Mouse (Mus musculus): ENCODE measurements at regions not wholly inside any gene's neighbourhood (a gene's known extent, or its start where the extent isn't known, plus 50 kb on each side); places are given as distances from the start of the nearest gene placed in this dataset.

GRCm38 (mm10) chr16:57929151-57929764 is 174.7 kb upstream of the Col8a1 start:
- Histone ChIP-seq H3K9ac (ENCODE audit: low read depth, low read length, severe bottlenecking) (no peak overlapping the region), H3K36me3 (ENCODE audit: control insufficient read depth, insufficient read depth, low read length) (no peaks in the 10 kb centered on the region), H3K4me1 (ENCODE audit: control insufficient read depth, insufficient read depth, low read length) (no peaks in the 10 kb centered on the region), H3K4me3 (replicated peaks; ENCODE audit: low read length) (no peak overlapping the region), H3K27me3 (ENCODE audit: control insufficient read depth, insufficient read depth, low read length) (no peaks in the 10 kb centered on the region), H3K4me2 (replicated peaks; ENCODE audit: low read depth, low read length, severe bottlenecking) (no peak overlapping the region), H3K27ac (replicated peaks; ENCODE audit: low read depth, low read length) (no peak overlapping the region), H3K9me3 (ENCODE audit: control insufficient read depth, low read length) (no peaks in the 10 kb centered on the region)
- no peak for ATAC-seq (ENCODE audit: low FRiP score, low read depth)
- DNase-seq (ENCODE audit: low spot score), result no peak
- TF ChIP-seq POLR2A (IDR thresholded peaks at IDR 0.05; ENCODE audit: borderline replicate concordance, extremely low read depth, insufficient read depth, insufficient read length), result no peak
- WGBS, result 85% methylated on average over 12 of the region's 12 CpGs

GRCm38 (mm10) chr16:57945404-57945803 is 190.9 kb upstream of the Col8a1 start:
- no peaks in the 10 kb centered on the region for H3K36me3 ChIP-seq (ENCODE audit: control insufficient read depth, insufficient read depth, low read length)
- TF ChIP-seq POLR2A (IDR thresholded peaks at IDR 0.05; ENCODE audit: borderline replicate concordance, extremely low read depth, insufficient read depth, insufficient read length), result no peak
- H3K4me1 ChIP-seq (ENCODE audit: control insufficient read depth, insufficient read depth, low read length), result no peaks in the 10 kb centered on the region
- WGBS, result 72% methylated on average over 6 of the region's 6 CpGs
- no peak overlapping the region for H3K4me2 ChIP-seq (replicated peaks; ENCODE audit: low read depth, low read length, severe bottlenecking)
- no peaks in the 10 kb centered on the region for H3K9me3 ChIP-seq (ENCODE audit: control insufficient read depth, low read length)
- no peak overlapping the region for H3K9ac ChIP-seq (ENCODE audit: low read depth, low read length, severe bottlenecking)
- no peaks in the 10 kb centered on the region for H3K27me3 ChIP-seq (ENCODE audit: control insufficient read depth, insufficient read depth, low read length)
- ATAC-seq (ENCODE audit: low FRiP score, low read depth) (no peak), DNase-seq (ENCODE audit: low spot score) (no peak)
- H3K27ac ChIP-seq (replicated peaks; ENCODE audit: low read depth, low read length), result no peak overlapping the region
- H3K4me3 ChIP-seq (replicated peaks; ENCODE audit: low read length), result no peak overlapping the region

- no peak for ATAC-seq (ENCODE audit: low FRiP score, low read depth)
- Histone ChIP-seq H3K36me3 (ENCODE audit: control insufficient read depth, insufficient read depth, low read length) (no peaks in the 10 kb centered on the region), H3K4me1 (ENCODE audit: control insufficient read depth, insufficient read depth, low read length) (no peaks in the 10 kb centered on the region), H3K4me3 (replicated peaks; ENCODE audit: low read length) (no peak overlapping the region), H3K9ac (ENCODE audit: low read depth, low read length, severe bottlenecking) (no peak overlapping the region), H3K4me2 (replicated peaks; ENCODE audit: low read depth, low read length, severe bottlenecking) (no peak overlapping the region), H3K27ac (replicated peaks; ENCODE audit: low read depth, low read length) (no peak overlapping the region), H3K27me3 (ENCODE audit: control insufficient read depth, insufficient read depth, low read length) (no peaks in the 10 kb centered on the region), H3K9me3 (ENCODE audit: control insufficient read depth, low read length) (no peaks in the 10 kb centered on the region)
- TF ChIP-seq POLR2A (IDR thresholded peaks at IDR 0.05; ENCODE audit: borderline replicate concordance, extremely low read depth, insufficient read depth, insufficient read length), result no peak
- DNase-seq (ENCODE audit: low spot score), result peak; percentile 38
- WGBS, result 20% methylated on average over 3 of the region's 3 CpGs
Observed at GRCm38 (mm10) chr16:57947309-57947708, 192.8 kb upstream of the Col8a1 start.

GRCm38 (mm10) chr16:57949680-57950079 is 195.1 kb upstream of the Col8a1 start:
- TF ChIP-seq POLR2A (IDR thresholded peaks at IDR 0.05; ENCODE audit: borderline replicate concordance, extremely low read depth, insufficient read depth, insufficient read length), result no peak
- no peak overlapping the region for H3K9ac ChIP-seq (ENCODE audit: low read depth, low read length, severe bottlenecking)
- no peaks in the 10 kb centered on the region for H3K27me3 ChIP-seq (ENCODE audit: control insufficient read depth, insufficient read depth, low read length)
- no peaks in the 10 kb centered on the region for H3K4me1 ChIP-seq (ENCODE audit: control insufficient read depth, insufficient read depth, low read length)
- H3K9me3 ChIP-seq (ENCODE audit: control insufficient read depth, low read length), result no peaks in the 10 kb centered on the region
- WGBS, result 31% methylated on average over 3 of the region's 3 CpGs
- H3K4me2 ChIP-seq (replicated peaks; ENCODE audit: low read depth, low read length, severe bottlenecking), result no peak overlapping the region
- no peak overlapping the region for H3K27ac ChIP-seq (replicated peaks; ENCODE audit: low read depth, low read length)
- no peaks in the 10 kb centered on the region for H3K36me3 ChIP-seq (ENCODE audit: control insufficient read depth, insufficient read depth, low read length)
- DNase-seq (ENCODE audit: low spot score), result no peak
- peak; percentile 72; the same call in 1 of the 2 replicates for ATAC-seq (ENCODE audit: low FRiP score, low read depth)
- no peak overlapping the region for H3K4me3 ChIP-seq (replicated peaks; ENCODE audit: low read length)

- no peak overlapping the region for H3K4me3 ChIP-seq (replicated peaks; ENCODE audit: low read length)
- no peak overlapping the region for H3K4me2 ChIP-seq (replicated peaks; ENCODE audit: low read depth, low read length, severe bottlenecking)
- no peak overlapping the region for H3K27ac ChIP-seq (replicated peaks; ENCODE audit: low read depth, low read length)
- H3K9ac ChIP-seq (ENCODE audit: low read depth, low read length, severe bottlenecking), result no peak overlapping the region
- TF ChIP-seq POLR2A (IDR thresholded peaks at IDR 0.05; ENCODE audit: borderline replicate concordance, extremely low read depth, insufficient read depth, insufficient read length), result no peak
- WGBS, result 44% methylated on average over 1 of the region's 1 CpGs
- no peaks in the 10 kb centered on the region for H3K27me3 ChIP-seq (ENCODE audit: control insufficient read depth, insufficient read depth, low read length)
- no peaks in the 10 kb centered on the region for H3K9me3 ChIP-seq (ENCODE audit: control insufficient read depth, low read length)
- ATAC-seq (ENCODE audit: low FRiP score, low read depth) (no peak), DNase-seq (ENCODE audit: low spot score) (no peak)
- no peaks in the 10 kb centered on the region for H3K4me1 ChIP-seq (ENCODE audit: control insufficient read depth, insufficient read depth, low read length)
- H3K36me3 ChIP-seq (ENCODE audit: control insufficient read depth, insufficient read depth, low read length), result no peaks in the 10 kb centered on the region
Observed at GRCm38 (mm10) chr16:57970956-57971355, 216.4 kb upstream of the Col8a1 start.

All from limb, embryonic 14.5 days (tissue).